Mouse (Mus musculus): Measurements from ENCODE around the gene St5.

DNA sequence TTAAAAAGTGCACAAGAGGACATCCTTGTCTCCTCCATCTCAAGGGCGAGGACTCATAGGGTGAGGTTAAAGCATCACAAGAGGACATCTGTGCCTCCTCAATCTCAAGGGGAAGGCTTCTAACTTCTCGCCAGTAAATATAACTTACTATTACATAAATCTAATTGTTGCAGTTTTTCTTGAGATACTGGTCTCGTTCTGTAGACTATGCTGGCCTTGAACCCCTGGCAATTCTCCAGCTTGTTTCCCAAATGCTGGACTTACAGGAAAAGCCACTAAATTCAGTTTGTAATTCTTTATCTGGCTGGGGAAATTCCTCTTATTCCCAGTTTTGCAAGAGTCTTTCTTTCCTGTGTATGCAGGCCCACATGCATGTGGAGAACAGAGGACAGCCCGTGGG is 31.4 kb upstream of the St5 start:
- TF ChIP-seq CTCF (IDR thresholded peaks at IDR 0.05; ENCODE audit: borderline replicate concordance, control insufficient read depth, extremely low read depth, insufficient read depth, low read length, poor library complexity) (no peak), POLR2A (IDR thresholded peaks at IDR 0.05; ENCODE audit: control insufficient read depth, extremely low read depth, insufficient read depth, low read length, poor library complexity) (no peak)
